Mouse (Mus musculus) kidney, postnatal 4 days (tissue): ENCODE measurements around the gene Fgfr3.

ENCODE experiments used
- DNase-seq, 2 experiments: peaks; one replicate each; pipeline ENCODE4 v3.0.0; 2021; ENCODE audit warnings: mixed read lengths in 2 of 2

Fgfr3 gene

DNA sequence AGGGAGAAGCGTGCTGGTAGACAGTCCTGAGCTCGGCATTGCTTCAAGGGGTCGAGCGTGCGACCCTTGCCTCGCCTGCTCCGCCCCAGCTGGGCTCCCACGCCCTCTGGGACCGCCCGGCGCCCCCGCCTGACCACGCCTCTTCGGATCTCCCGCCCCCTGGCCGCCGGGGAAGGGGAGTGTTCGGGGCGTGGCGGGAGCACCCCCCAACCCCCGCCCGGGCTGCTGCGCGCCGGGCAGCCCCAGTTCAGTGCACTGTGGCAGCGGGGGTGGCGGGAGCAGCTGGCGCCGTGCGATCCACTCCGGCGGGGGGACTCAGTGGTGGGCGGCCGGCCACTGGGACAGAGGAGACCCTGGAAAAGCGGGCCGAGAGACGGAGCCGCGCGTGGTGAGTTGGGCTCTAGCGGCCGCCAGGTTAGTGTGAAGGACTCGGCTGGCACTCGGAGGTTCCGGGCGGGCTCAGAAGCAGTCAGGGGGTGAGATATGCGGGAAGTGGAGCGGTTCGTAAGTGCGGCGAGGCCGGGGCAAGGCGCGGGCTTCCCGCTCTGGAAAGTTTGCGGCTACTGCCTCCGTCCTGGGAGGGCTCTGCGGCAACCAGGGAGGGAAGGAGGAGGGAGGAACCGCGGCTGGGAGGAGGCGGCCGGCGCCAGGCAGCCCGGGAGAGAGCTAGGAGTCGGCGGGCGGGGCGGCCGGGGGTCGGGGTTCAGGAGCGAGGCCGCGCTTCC, at the start of gene Fgfr3:
Fgfr3 (plus strand) TSS at position 134 of the 725 bp plus-strand sequence.
- DNase-seq = peak; percentile 85 to 91

DNA sequence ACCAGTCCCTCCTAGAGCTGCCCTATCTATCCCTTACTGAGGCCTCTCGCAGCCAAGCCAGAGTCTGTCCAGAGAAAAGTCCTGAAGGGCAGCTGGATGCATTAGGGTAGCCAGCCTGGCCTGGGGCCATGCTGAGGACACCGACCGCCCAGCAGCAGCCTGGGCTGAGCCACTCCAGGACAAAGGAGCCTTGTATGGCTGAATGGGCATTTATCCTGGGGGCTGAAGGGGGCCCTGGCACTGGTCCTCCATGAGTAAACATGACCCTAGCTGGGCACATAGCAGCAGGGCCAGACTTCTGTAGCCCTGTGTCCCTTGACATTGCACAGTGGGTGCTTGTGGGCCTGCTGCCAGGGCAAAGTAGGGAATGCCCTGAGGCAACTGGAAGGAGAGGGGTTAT, 47.0 kb upstream of the Fgfr3 start:
- no peak for DNase-seq

- peak; percentile 86 to 88 for DNase-seq
Measured at GRCm38 (mm10) chr5:33675964-33676363, 45.5 kb upstream of the Fgfr3 start.

GRCm38 (mm10) chr5:33678244-33678643, 43.2 kb upstream of the Fgfr3 start:
- DNase-seq = no peak

- no peak for DNase-seq
Measured at GRCm38 (mm10) chr5:33681044-33681443, 40.4 kb upstream of the Fgfr3 start.

- DNase-seq = no peak
Measured at GRCm38 (mm10) chr5:33681611-33682388, 39.7 kb upstream of the Fgfr3 start.

- no peak for DNase-seq
Measured at GRCm38 (mm10) chr5:33682963-33683362, 38.5 kb upstream of the Fgfr3 start.

DNA sequence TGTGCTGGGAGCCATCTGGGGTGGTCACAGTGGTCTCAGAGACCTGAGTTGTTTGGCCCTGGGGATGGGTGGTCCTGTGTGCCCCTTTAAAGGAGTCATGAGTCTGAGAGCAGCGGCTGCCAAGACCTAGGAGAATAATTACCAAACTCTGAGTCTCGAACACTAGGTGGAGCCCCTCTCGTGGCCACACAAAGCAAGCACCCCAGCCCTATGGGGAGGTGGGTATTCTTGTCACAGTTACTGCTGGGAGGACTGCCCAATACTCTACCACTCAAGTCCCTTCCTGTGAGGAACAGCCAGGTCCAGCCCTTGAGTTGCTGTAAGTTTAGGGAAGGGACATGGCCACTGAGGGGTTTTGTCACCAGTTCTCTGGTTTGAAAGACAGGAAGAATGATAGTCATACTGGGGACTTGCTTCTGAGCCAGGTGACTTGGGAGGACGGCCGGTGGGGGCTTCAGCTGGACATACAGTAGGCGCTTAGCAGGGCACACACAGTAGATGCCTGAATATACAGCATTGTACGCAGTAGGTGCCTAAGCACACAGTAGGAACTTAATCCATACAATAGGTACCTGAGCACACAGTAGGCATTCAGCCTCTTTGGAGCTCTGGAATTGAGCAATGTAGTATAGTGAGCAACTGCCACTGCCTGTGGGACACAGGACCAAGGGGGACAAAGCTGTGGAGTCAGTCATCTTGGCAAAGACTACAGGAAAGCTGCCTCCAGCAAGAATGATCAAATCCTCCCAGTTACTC, 37.4 kb upstream of the Fgfr3 start:
- peak; percentile 72 to 79 for DNase-seq

DNA sequence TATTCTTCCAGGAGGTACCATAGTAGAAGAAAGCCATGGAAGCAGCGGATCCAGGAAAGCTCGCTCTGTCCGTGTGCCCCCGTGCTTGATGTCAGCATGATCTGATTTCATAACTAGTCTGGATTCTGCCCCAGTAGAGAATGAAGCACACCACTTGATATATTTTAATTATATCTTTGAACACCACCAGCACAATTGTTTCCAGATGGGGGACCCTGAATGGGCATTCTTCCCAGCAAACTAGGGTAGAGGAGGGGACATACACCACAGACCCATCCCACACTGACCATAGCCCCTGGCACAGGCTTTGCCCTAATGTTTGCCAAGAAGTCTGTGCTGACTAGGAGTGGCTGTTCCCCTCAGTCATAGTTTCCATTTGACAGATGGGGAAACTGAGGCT, 36.5 kb upstream of the Fgfr3 start:
- DNase-seq = no peak

- DNase-seq = no peak
Measured at GRCm38 (mm10) chr5:33687142-33687541, 34.3 kb upstream of the Fgfr3 start.

DNA sequence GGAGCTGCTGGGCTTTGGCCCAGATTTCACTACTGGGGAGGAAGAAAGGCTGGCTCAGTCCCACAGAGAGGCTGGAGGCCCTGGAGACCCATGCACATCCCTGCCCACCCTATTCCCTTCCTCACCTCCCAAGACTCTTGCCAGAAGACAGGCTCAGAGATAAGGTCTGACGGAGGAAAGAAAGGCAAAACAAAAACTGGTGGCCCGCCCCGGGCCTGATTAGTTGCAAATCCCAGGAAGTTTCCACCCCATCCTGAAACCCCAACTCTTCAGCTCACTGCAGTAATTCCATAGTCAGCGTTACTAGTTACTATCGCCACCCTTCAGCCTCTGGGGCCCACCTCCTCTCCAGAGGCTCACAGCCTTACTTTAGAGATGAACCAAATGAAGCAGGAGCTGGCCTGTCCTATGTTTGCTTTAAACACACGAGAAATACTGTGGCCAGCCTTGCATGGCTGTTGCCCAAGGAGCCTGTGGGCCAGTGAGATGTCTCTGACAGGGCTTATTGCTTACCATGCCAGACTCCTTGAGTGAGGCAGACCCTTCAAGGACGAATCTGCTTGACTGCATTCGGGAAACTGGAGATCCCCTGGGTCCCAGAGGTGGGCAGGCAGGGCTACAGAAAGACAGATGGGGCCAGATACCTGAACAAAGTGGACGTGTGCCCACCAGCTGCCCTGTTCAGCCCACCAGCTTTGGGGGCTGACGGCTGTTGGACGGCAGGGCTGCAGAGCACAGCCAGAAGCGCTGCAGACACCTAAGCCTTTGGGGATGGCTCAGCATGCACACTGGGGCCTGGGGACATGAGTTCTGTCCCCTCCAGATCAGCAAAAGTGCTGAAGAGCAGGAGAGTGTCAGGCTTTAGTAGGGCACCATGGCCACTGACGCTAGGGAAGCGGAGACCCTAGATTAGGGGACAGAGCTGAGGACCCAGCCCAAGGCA, 32.9 kb upstream of the Fgfr3 start:
- DNase-seq = peak in 1 of 2 experiments; percentile 39

- peak; percentile 47 to 70 for DNase-seq
Measured at GRCm38 (mm10) chr5:33689221-33689844, 32.1 kb upstream of the Fgfr3 start.

DNA sequence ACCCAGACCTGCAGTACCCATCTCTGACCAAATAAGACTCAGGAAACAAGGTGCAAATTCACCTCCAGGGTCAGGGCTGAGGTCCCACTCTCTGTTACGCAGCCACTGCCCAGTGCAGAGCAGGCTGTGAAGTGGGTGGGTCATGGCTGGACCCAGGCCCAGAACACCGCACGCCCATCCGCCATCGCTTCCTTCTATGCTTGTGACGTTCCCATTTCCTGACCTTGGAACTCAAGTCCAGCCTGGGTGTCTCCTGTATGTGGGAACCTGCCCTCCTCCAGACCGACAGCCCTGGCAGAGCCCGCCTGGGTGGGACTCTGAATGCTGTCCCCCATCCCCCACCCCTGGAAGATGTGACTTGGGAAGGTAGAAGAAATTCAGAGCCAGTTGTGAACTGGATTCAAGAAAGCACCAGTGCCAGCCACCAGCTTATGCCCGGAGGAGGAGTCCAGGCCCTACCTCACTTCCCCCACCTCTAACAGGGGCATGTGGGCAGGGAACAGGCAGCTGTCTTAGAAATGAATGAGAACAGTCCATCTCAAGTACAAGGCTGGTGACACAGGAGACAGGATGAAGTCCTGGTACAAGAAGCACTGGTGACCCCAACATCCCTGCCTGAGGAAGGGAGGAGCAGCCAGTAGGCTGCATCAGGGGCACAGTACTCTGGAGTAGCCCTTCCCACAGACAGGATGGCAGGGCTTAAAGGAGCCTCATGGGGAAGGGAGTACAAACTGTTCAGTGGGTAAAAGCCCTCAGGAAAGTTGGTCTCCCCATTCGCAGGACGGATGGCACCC, 31.4 kb upstream of the Fgfr3 start:
- peak in 1 of 2 experiments; percentile 71 for DNase-seq

- peak; percentile 75 to 85 for DNase-seq
Measured at GRCm38 (mm10) chr5:33692393-33692792, 29.1 kb upstream of the Fgfr3 start.

- DNase-seq = no peak
Measured at GRCm38 (mm10) chr5:33694461-33694847, 27.0 kb upstream of the Fgfr3 start.

DNA sequence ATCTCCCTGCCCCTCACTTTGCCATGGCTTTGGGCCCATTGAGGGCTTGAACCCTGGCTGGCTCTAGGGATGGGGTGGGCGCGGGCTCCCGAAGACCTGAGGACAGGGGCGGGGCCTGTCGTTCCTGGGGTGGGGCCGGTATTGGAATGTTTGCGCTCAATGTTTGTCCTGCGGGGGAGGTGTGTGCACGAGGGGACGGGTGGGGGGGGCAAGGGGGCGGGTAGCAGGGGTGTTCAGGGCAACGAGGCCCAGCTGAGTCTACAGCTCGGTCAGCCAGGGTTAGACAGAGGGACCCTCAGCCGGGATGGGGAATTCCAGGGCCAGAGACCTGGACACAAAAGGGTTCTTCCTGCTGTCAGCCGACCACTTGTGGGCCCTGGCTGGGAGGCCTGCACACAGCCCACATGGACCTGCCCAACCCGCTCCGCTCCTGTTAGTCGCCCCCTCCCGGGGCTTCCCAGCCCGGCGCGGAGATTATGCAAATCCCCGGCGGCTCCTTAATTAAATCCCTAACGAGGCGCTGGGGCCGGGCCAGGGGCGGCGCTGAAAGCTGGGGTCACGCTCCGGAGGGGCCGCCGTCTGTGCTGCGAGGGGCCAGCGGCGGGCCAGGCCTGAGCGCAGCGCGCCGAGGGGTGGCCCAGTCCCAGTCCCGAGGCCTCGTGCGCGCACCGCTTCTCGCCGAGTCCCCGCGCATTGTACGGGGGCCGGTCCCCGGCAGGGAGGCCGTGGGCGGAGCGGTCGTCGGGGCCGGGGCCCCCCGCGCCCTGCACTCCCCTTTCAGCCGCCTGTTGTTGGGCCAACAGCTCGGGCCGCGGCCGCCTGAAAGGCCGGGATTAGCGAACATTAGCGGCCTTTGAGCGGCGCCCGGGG, 26.4 kb upstream of the Fgfr3 start:
- peak; percentile 81 to 86 for DNase-seq

- DNase-seq = peak in 1 of 2 experiments; percentile 67
Measured at GRCm38 (mm10) chr5:33695718-33696121, 25.8 kb upstream of the Fgfr3 start.

- DNase-seq = no peak
Measured at GRCm38 (mm10) chr5:33696430-33696829, 25.0 kb upstream of the Fgfr3 start.

- no peak for DNase-seq
Measured at GRCm38 (mm10) chr5:33697534-33697933, 23.9 kb upstream of the Fgfr3 start.
